Mouse (Mus musculus): ENCODE data around the gene Ptpro. TPM values are rescaled to one million over a fixed set of nuclear protein-coding genes. Genes with fewer than 3 reads are reported as not detected.

The Ptpro gene
- polyA plus RNA-seq, 1 experiment from 2014 or later: 4.6 TPM

DNA sequence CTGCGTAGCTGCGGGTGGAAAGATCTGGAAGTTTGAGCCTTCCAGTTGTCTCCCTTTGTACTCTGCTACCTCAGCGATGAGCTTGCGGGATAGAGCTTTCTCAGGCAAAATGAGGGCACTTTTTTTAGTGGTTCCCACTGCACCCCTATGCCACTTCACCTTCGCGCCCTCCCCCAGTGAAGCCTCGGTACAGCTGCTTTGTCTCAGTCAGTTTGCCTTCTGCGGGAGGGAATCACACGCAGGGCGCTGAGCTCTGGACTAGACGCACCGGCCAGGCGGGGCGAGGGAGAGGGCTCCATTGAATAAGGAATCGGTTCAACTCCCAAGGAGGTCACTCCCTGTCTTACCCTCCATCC is 746 bp downstream of the Ptpro start:
- WGBS: 2% methylated on average over 15 of the region's 15 CpGs
- Histone ChIP-seq H3K4me2 (replicated peaks; ENCODE audit: low read depth, low read length) (peak overlapping the region; percentile 69), H3K4me3 (ENCODE audit: low read depth, low read length) (peak overlapping the region; percentile 39), H3K27ac (ENCODE audit: low read length) (no peak overlapping the region), H3K27me3 (ENCODE audit: control insufficient read depth, insufficient read depth, low read length) (peaks cover 10% of the 10 kb centered on the region), H3K9ac (replicated peaks; ENCODE audit: low read depth, low read length) (no peak overlapping the region), H3K9me3 (ENCODE audit: control insufficient read depth, low read depth, low read length) (no peaks in the 10 kb centered on the region), H3K4me1 (ENCODE audit: control insufficient read depth, insufficient read depth, low read length) (no peaks in the 10 kb centered on the region), H3K36me3 (ENCODE audit: control insufficient read depth, insufficient read depth, low read length) (no peaks in the 10 kb centered on the region)
- ATAC-seq (ENCODE audit: insufficient number of reproducible peaks, insufficient read depth, low FRiP score, low read depth): peak; percentile 20; the same call in 1 of the 2 replicates

DNA sequence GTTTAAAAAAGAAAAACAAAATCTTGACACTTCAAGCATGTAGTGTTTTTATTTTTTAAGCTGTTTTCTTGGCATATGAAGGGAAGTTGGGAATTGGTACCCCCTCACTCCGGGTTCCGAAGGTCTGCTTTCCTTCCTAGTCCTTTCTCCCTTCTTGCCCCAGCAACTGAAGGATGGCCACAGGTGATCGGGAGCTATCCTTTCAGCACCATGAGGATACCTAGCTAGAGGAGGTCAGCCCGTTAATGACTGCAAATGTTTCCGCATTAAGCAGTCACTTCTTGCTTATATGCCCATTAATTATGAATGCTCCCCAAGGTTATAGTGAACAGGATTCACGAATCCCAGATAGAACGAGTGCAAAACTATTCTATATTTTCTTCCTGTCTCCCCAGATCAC is 1.3 kb downstream of the Ptpro start:
- Histone ChIP-seq H3K4me2 (replicated peaks; ENCODE audit: low read depth, low read length) (no peak overlapping the region), H3K9ac (replicated peaks; ENCODE audit: low read depth, low read length) (no peak overlapping the region), H3K9me3 (ENCODE audit: control insufficient read depth, low read depth, low read length) (no peaks in the 10 kb centered on the region), H3K27me3 (ENCODE audit: control insufficient read depth, insufficient read depth, low read length) (peaks cover 10% of the 10 kb centered on the region), H3K4me1 (ENCODE audit: control insufficient read depth, insufficient read depth, low read length) (no peaks in the 10 kb centered on the region), H3K4me3 (ENCODE audit: low read depth, low read length) (no peak overlapping the region), H3K27ac (ENCODE audit: low read length) (no peak overlapping the region), H3K36me3 (ENCODE audit: control insufficient read depth, insufficient read depth, low read length) (no peaks in the 10 kb centered on the region)
- ATAC-seq (ENCODE audit: insufficient number of reproducible peaks, insufficient read depth, low FRiP score, low read depth): no peak
- WGBS: 7% methylated on average over 7 of the region's 7 CpGs

DNA sequence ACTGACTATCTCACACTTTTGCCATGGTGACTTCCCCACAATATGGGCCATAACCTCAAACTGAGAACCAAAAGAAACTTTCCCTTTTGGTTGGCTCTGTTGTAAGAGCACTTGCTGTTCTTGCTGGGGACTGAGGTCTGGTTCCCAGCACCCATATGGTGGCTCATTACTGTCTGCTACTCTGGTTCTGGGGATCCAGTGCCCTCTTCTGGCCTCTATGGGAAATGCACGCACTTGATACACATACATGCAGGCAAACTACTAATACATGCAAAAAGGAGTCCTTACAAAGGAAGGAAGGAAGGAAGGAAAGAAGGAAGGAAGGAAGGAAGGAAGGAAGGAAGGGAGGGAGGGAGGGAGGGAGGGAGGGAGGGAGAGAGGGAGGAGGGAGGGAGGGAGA is 8.9 kb downstream of the Ptpro start:
- 96% methylated on average over 1 of the region's 1 CpGs for WGBS
- no peak for ATAC-seq (ENCODE audit: insufficient number of reproducible peaks, insufficient read depth, low FRiP score, low read depth)
- no peaks in the 10 kb centered on the region for H3K27me3 ChIP-seq (ENCODE audit: control insufficient read depth, insufficient read depth, low read length)

DNA sequence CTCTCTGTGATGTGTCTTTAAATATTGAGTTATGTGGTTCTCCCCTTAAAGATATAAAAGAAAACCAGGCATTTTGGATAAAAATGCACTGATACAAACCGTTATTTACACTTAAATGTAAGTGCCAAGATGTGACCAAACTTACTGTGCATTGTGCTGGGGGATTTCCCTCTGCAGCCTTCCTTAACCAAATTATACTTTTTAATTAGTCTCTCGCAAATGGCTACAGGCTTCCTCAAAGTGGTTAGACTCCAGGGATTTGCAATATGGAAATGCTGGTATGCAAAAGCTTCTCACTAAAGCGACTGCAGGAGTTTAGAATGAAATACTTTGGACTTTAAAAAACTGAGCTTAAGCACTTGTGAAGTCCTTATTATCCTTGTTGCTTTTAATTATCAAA is 10.0 kb downstream of the Ptpro start:
- WGBS: 58% methylated on average over 3 of the region's 3 CpGs
- Histone ChIP-seq H3K27ac (ENCODE audit: low read length) (no peak overlapping the region), H3K9me3 (ENCODE audit: control insufficient read depth, low read depth, low read length) (peaks cover 3% of the 10 kb centered on the region; the same call in 1 of the 2 replicates), H3K27me3 (ENCODE audit: control insufficient read depth, insufficient read depth, low read length) (no peaks in the 10 kb centered on the region), H3K36me3 (ENCODE audit: control insufficient read depth, insufficient read depth, low read length) (no peaks in the 10 kb centered on the region), H3K4me3 (ENCODE audit: low read depth, low read length) (no peak overlapping the region), H3K4me1 (ENCODE audit: control insufficient read depth, insufficient read depth, low read length) (no peaks in the 10 kb centered on the region), H3K9ac (replicated peaks; ENCODE audit: low read depth, low read length) (no peak overlapping the region), H3K4me2 (replicated peaks; ENCODE audit: low read depth, low read length) (no peak overlapping the region)
- ATAC-seq (ENCODE audit: insufficient number of reproducible peaks, insufficient read depth, low FRiP score, low read depth): no peak

More for the DNA sequence above, 8.9 kb downstream of the Ptpro start:
- H3K4me3 ChIP-seq (ENCODE audit: low read depth, low read length): no peak overlapping the region
- no peak overlapping the region for H3K27ac ChIP-seq (ENCODE audit: low read length)
- H3K9ac ChIP-seq (replicated peaks; ENCODE audit: low read depth, low read length): no peak overlapping the region
- H3K9me3 ChIP-seq (ENCODE audit: control insufficient read depth, low read depth, low read length): peaks cover 3% of the 10 kb centered on the region; the same call in 1 of the 2 replicates
- H3K4me2 ChIP-seq (replicated peaks; ENCODE audit: low read depth, low read length): no peak overlapping the region
- H3K4me1 ChIP-seq (ENCODE audit: control insufficient read depth, insufficient read depth, low read length): no peaks in the 10 kb centered on the region
- H3K36me3 ChIP-seq (ENCODE audit: control insufficient read depth, insufficient read depth, low read length): no peaks in the 10 kb centered on the region

DNA sequence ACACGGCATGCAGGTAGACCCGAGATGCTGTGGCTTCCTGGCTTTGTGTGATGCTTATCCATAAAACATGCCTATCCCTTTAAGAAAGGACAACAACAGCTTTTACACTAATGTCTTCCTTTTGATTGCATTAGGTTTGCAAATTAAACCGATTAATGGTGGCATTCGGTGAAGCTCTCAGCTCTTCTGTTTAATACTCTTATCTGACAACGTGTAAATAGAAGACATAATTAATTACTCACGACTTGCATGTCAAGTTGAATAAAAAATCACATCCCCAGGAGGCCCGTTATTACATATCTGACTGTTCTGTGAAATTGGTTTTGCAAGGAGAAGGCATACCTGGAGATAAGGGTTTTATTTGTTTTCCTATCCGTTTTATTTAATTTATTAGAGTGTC is 15.9 kb downstream of the Ptpro start:
- Histone ChIP-seq H3K27ac (ENCODE audit: low read length) (no peak overlapping the region), H3K27me3 (ENCODE audit: control insufficient read depth, insufficient read depth, low read length) (no peaks in the 10 kb centered on the region), H3K4me2 (replicated peaks; ENCODE audit: low read depth, low read length) (no peak overlapping the region), H3K9me3 (ENCODE audit: control insufficient read depth, low read depth, low read length) (no peaks in the 10 kb centered on the region), H3K4me1 (ENCODE audit: control insufficient read depth, insufficient read depth, low read length) (no peaks in the 10 kb centered on the region), H3K36me3 (ENCODE audit: control insufficient read depth, insufficient read depth, low read length) (no peaks in the 10 kb centered on the region), H3K4me3 (ENCODE audit: low read depth, low read length) (no peak overlapping the region), H3K9ac (replicated peaks; ENCODE audit: low read depth, low read length) (no peak overlapping the region)
- ATAC-seq (ENCODE audit: insufficient number of reproducible peaks, insufficient read depth, low FRiP score, low read depth): no peak
- 55% methylated on average over 8 of the region's 8 CpGs for WGBS

DNA sequence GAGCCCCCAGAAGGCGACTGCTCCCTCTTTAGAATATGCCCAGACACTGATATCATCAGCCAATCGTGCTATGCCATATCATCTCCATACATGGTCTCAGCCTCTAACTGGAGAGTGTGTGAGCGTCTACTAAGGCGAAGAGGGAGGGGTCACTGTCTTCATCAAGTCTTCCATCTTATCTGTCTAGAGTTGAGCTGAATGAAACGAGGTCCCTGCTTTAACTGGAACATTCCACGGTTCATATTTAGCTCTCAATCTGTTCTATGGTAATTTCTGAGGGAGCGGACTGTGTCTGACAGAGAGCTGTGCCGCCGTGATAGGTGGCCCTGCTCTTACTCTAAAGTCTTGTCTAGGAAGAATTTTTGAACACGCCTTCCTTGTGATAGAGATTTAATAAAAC is 16.5 kb downstream of the Ptpro start:
- H3K4me1 ChIP-seq (ENCODE audit: control insufficient read depth, insufficient read depth, low read length): no peaks in the 10 kb centered on the region

DNA sequence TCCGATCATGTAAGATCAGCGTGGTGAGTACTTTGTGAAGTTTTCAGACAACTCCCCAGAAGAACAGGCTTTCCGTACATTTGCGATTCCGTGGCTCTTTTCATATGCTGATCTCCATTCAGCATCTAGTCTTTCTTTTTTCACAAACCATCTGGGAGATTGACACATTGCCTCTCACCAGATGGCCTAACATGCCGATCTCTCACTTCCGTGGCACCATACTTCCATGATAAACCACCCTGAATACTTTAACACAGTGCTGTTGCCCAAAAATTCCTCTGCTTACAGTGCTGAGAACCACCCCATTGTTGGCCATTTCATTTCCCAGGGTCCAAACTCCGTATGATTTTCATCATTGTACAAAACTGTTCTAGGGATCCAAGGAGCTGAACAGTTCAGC is 20.4 kb downstream of the Ptpro start:
- WGBS: 90% methylated on average over 8 of the region's 8 CpGs
- no peak overlapping the region for H3K9ac ChIP-seq (replicated peaks; ENCODE audit: low read depth, low read length)
- no peak overlapping the region for H3K4me3 ChIP-seq (ENCODE audit: low read depth, low read length)
- H3K27ac ChIP-seq (ENCODE audit: low read length): no peak overlapping the region
- H3K9me3 ChIP-seq (ENCODE audit: control insufficient read depth, low read depth, low read length): no peaks in the 10 kb centered on the region
- no peak for ATAC-seq (ENCODE audit: insufficient number of reproducible peaks, insufficient read depth, low FRiP score, low read depth)
- H3K4me1 ChIP-seq (ENCODE audit: control insufficient read depth, insufficient read depth, low read length): no peaks in the 10 kb centered on the region
- no peak overlapping the region for H3K4me2 ChIP-seq (replicated peaks; ENCODE audit: low read depth, low read length)
- H3K36me3 ChIP-seq (ENCODE audit: control insufficient read depth, insufficient read depth, low read length): no peaks in the 10 kb centered on the region
- no peaks in the 10 kb centered on the region for H3K27me3 ChIP-seq (ENCODE audit: control insufficient read depth, insufficient read depth, low read length)

More for the DNA sequence above, 16.5 kb downstream of the Ptpro start:
- 82% methylated on average over 10 of the region's 10 CpGs for WGBS
- Histone ChIP-seq H3K9ac (replicated peaks; ENCODE audit: low read depth, low read length) (no peak overlapping the region), H3K27me3 (ENCODE audit: control insufficient read depth, insufficient read depth, low read length) (no peaks in the 10 kb centered on the region), H3K4me3 (ENCODE audit: low read depth, low read length) (no peak overlapping the region), H3K4me2 (replicated peaks; ENCODE audit: low read depth, low read length) (no peak overlapping the region), H3K36me3 (ENCODE audit: control insufficient read depth, insufficient read depth, low read length) (no peaks in the 10 kb centered on the region), H3K9me3 (ENCODE audit: control insufficient read depth, low read depth, low read length) (no peaks in the 10 kb centered on the region), H3K27ac (ENCODE audit: low read length) (no peak overlapping the region)
- no peak for ATAC-seq (ENCODE audit: insufficient number of reproducible peaks, insufficient read depth, low FRiP score, low read depth)

DNA sequence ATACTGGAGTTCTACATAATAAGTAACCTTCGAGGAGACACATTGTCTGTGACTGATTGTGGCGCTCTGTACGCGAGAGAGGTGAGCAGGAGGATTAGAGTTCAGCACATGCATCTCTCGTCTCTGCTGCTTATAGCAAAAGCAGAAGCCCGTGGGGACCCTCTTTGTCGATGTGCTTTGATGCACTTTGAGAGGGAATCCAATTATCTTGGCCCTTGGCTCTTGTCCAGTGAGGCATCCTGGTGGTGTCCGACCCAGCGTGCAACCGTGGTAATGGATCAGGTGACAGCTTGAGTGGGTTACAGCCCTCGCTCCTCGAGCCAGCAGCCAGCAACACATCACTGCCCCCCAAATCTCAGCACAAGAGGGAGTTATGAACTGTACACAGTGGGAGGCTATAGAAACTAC is 25.5 kb downstream of the Ptpro start:
- no peak for ATAC-seq (ENCODE audit: insufficient number of reproducible peaks, insufficient read depth, low FRiP score, low read depth)
- Histone ChIP-seq H3K4me1 (ENCODE audit: control insufficient read depth, insufficient read depth, low read length) (no peaks in the 10 kb centered on the region), H3K4me3 (ENCODE audit: low read depth, low read length) (no peak overlapping the region), H3K36me3 (ENCODE audit: control insufficient read depth, insufficient read depth, low read length) (no peaks in the 10 kb centered on the region), H3K4me2 (replicated peaks; ENCODE audit: low read depth, low read length) (no peak overlapping the region), H3K27me3 (ENCODE audit: control insufficient read depth, insufficient read depth, low read length) (no peaks in the 10 kb centered on the region), H3K9me3 (ENCODE audit: control insufficient read depth, low read depth, low read length) (no peaks in the 10 kb centered on the region), H3K27ac (ENCODE audit: low read length) (no peak overlapping the region), H3K9ac (replicated peaks; ENCODE audit: low read depth, low read length) (no peak overlapping the region)
- WGBS: 60% methylated on average over 12 of the region's 12 CpGs

DNA sequence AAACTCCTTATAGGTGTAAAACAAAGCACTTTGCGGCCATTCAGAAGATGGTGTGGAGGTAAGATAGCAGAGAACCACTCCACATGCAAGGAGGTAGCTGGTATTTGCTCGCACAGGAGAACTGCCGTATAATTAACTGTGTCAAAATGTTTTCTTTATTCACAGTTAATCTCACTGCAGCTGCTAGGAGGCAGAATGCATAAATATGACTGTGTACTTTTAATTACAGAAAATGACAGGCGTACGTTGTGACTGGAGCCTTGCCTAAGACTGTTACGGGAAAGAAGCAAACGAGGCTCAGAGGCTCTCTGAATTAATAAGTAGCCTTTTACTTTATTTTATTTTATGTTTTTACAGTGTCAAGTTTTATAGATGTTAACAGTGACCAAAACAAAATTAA is 27.5 kb downstream of the Ptpro start:
- H3K9ac ChIP-seq (replicated peaks; ENCODE audit: low read depth, low read length): no peak overlapping the region
- WGBS: 87% methylated on average over 7 of the region's 7 CpGs
- no peak overlapping the region for H3K27ac ChIP-seq (ENCODE audit: low read length)
- H3K4me3 ChIP-seq (ENCODE audit: low read depth, low read length): no peak overlapping the region
- no peaks in the 10 kb centered on the region for H3K9me3 ChIP-seq (ENCODE audit: control insufficient read depth, low read depth, low read length)
- no peaks in the 10 kb centered on the region for H3K27me3 ChIP-seq (ENCODE audit: control insufficient read depth, insufficient read depth, low read length)
- no peaks in the 10 kb centered on the region for H3K4me1 ChIP-seq (ENCODE audit: control insufficient read depth, insufficient read depth, low read length)
- H3K4me2 ChIP-seq (replicated peaks; ENCODE audit: low read depth, low read length): no peak overlapping the region
- no peaks in the 10 kb centered on the region for H3K36me3 ChIP-seq (ENCODE audit: control insufficient read depth, insufficient read depth, low read length)
- no peak for ATAC-seq (ENCODE audit: insufficient number of reproducible peaks, insufficient read depth, low FRiP score, low read depth)
